Mouse (Mus musculus) heart, embryonic 13.5 days (tissue): ENCODE results near the gene Dhrs7b. TPM values are rescaled to one million over a fixed set of nuclear protein-coding genes. Genes with fewer than 3 reads are reported as not detected.
"Not testable (repeated sequence)": the region's sequence is repeated elsewhere in the genome, so short reads cannot be mapped to it uniquely, and the experiment has no call there.

Source experiments
- ATAC-seq: fragments of 200-750 bp; cut with Nextera tagmentation; 2 replicates; pipeline ENCODE4 v1.8.0; 2017; ENCODE audit warnings: moderate TSS enrichment; ENCODE audit not compliant: insufficient number of reproducible peaks, low FRiP score, low TSS enrichment; ENCODE audit errors: extremely low read depth
- H3K27ac ChIP-seq: fragments of 300-500 bp; sonication (generic); replicated peaks from 2 replicates; pipeline ENCODE4 v1.5.1; 2015; ENCODE audit warnings: moderate library complexity, mild to moderate bottlenecking, inconsistent platforms
- H3K27me3 ChIP-seq: fragments of 300-500 bp; sonication (generic); replicated peaks from 2 replicates; pipeline ENCODE4 v1.6.1; 2015; ENCODE audit warnings: mild to moderate bottlenecking, inconsistent platforms
- H3K36me3 ChIP-seq: fragments of 300-500 bp; sonication (generic); 2 replicates; pipeline ENCODE4 v1.6.1; 2015; ENCODE audit warnings: mild to moderate bottlenecking, inconsistent platforms
- H3K4me1 ChIP-seq: fragments of 300-500 bp; sonication (generic); 2 replicates; pipeline ENCODE4 v1.6.1; 2015; ENCODE audit warnings: inconsistent platforms
- H3K4me2 ChIP-seq: fragments of 300-500 bp; sonication (generic); 2 replicates; pipeline ENCODE4 v1.6.1; 2015; ENCODE audit warnings: inconsistent platforms, mild to moderate bottlenecking, moderate library complexity
- H3K4me3 ChIP-seq: fragments of 300-500 bp; sonication (generic); 2 replicates; pipeline ENCODE4 v1.5.1; 2015; ENCODE audit warnings: moderate library complexity, mild to moderate bottlenecking, inconsistent platforms
- H3K9ac ChIP-seq: fragments of 300-500 bp; sonication (generic); 2 replicates; pipeline ENCODE4 v1.6.1; 2015; ENCODE audit warnings: inconsistent platforms, mild to moderate bottlenecking, moderate library complexity
- H3K9me3 ChIP-seq: fragments of 300-500 bp; sonication (generic); 2 replicates; pipeline ENCODE4 v1.6.1; 2016; ENCODE audit warnings: inconsistent platforms
- WGBS: fragments of 180-500 bp; shearing (Covaris S2); methylation state at CpG from one replicate; pipeline ENCODE4 v1.1.7; 2015; ENCODE audit warnings: mixed read lengths; 5-methylcytosine and 5-hydroxymethylcytosine counted together
- polyA plus RNA-seq: library from polyadenylated mRNA; unstranded; fragments of >200 nt; fragmentation: Nextera tagmentation; extraction: Ambion mirVana; gene quantifications from 2 replicates; pipeline ENCODE4 v1.2.1, GENCODE M21; 2015

Gene Dhrs7b
- polyA plus RNA-seq, 1 experiment from 2014 or later, result 30.9 TPM

- no peak overlapping the region for H3K27ac ChIP-seq
- ATAC-seq, result peak; percentile 99
- H3K9me3 ChIP-seq, result no peaks in the 10 kb centered on the region
- H3K4me2 ChIP-seq, result peak overlapping the region; percentile 72
- no peaks in the 10 kb centered on the region for H3K36me3 ChIP-seq
- WGBS, result under 1% methylated on average over 29 of the region's 29 CpGs
- peaks cover 30% of the 10 kb centered on the region for H3K4me1 ChIP-seq
- H3K4me3 ChIP-seq, result peak overlapping the region; percentile 52
- H3K9ac ChIP-seq, result peak overlapping the region; percentile 72
- H3K27me3 ChIP-seq, result no peaks in the 10 kb centered on the region
Measured at GRCm38 (mm10) chr11:60811054-60811460, 19.4 kb upstream of the Dhrs7b start.

GRCm38 (mm10) chr11:60811618-60812017, 18.8 kb upstream of the Dhrs7b start, which contains the start of gene Shmt1:
Gene Shmt1 (minus strand): TSS chr11:60811718.
- peak within 1 kb of the TSS; percentile 72 for H3K4me2 ChIP-seq
- H3K27ac ChIP-seq, H3K27me3 ChIP-seq, H3K36me3 ChIP-seq, H3K9me3 ChIP-seq, ATAC-seq: not testable (repeated sequence)
- peak within 1 kb of the TSS; percentile 52 for H3K4me3 ChIP-seq
- 28% methylated on average over 6 of the region's 6 CpGs for WGBS
- H3K9ac ChIP-seq, result peak within 1 kb of the TSS; percentile 72
- H3K4me1 ChIP-seq, result peaks cover 30% of the 10 kb centered on the region

GRCm38 (mm10) chr11:60816398-60816797, 14.0 kb upstream of the Dhrs7b start:
- no peaks in the 10 kb centered on the region for H3K4me1 ChIP-seq
- no peak for ATAC-seq
- H3K36me3 ChIP-seq, result no peaks in the 10 kb centered on the region
- H3K9ac ChIP-seq, result no peak overlapping the region
- no peak overlapping the region for H3K4me3 ChIP-seq
- WGBS, result 53% methylated on average over 5 of the region's 5 CpGs
- no peak overlapping the region for H3K27ac ChIP-seq
- H3K9me3 ChIP-seq, result no peaks in the 10 kb centered on the region
- no peak overlapping the region for H3K4me2 ChIP-seq
- H3K27me3 ChIP-seq, result peaks cover 10% of the 10 kb centered on the region

GRCm38 (mm10) chr11:60823771-60824170, 6.7 kb upstream of the Dhrs7b start:
- WGBS, result 67% methylated on average over 2 of the region's 2 CpGs
- ATAC-seq, result no peak

GRCm38 (mm10) chr11:60825191-60825590, 5.2 kb upstream of the Dhrs7b start:
- no peak overlapping the region for H3K9ac ChIP-seq
- no peaks in the 10 kb centered on the region for H3K9me3 ChIP-seq
- H3K27ac ChIP-seq, result no peak overlapping the region
- H3K4me3 ChIP-seq, result no peak overlapping the region
- H3K36me3 ChIP-seq, result no peaks in the 10 kb centered on the region
- ATAC-seq, result no peak
- H3K4me2 ChIP-seq, result no peak overlapping the region
- H3K27me3 ChIP-seq, result 0 out of 2 replicates have a peak, but pooled peaks cover 4% of the 10 kb centered on the region
- WGBS, result 64% methylated on average over 3 of the region's 3 CpGs
- H3K4me1 ChIP-seq, result no peaks in the 10 kb centered on the region

More at GRCm38 (mm10) chr11:60823771-60824170, 6.7 kb upstream of the Dhrs7b start:
- H3K9me3 ChIP-seq, result no peaks in the 10 kb centered on the region
- no peak overlapping the region for H3K4me3 ChIP-seq
- H3K27ac ChIP-seq, result no peak overlapping the region
- no peak overlapping the region for H3K4me2 ChIP-seq
- H3K9ac ChIP-seq, result no peak overlapping the region
- 0 out of 2 replicates have a peak, but pooled peaks cover 4% of the 10 kb centered on the region for H3K27me3 ChIP-seq
- H3K4me1 ChIP-seq, result no peaks in the 10 kb centered on the region
- no peaks in the 10 kb centered on the region for H3K36me3 ChIP-seq

- no peak overlapping the region for H3K27ac ChIP-seq
- H3K9ac ChIP-seq, result no peak overlapping the region
- H3K27me3 ChIP-seq, result 0 out of 2 replicates have a peak, but pooled peaks cover 4% of the 10 kb centered on the region
- 38% methylated on average over 1 of the region's 1 CpGs for WGBS
- no peaks in the 10 kb centered on the region for H3K36me3 ChIP-seq
- no peak for ATAC-seq
- H3K4me3 ChIP-seq, result no peak overlapping the region
- H3K4me1 ChIP-seq, result peaks cover 8% of the 10 kb centered on the region
- no peaks in the 10 kb centered on the region for H3K9me3 ChIP-seq
- no peak overlapping the region for H3K4me2 ChIP-seq
Measured at GRCm38 (mm10) chr11:60826700-60827099, 3.7 kb upstream of the Dhrs7b start.

GRCm38 (mm10) chr11:60827241-60827945, 3.0 kb upstream of the Dhrs7b start:
- Histone ChIP-seq H3K4me1 (peaks cover 8% of the 10 kb centered on the region), H3K36me3 (no peaks in the 10 kb centered on the region), H3K27me3 (0 out of 2 replicates have a peak, but pooled peaks cover 4% of the 10 kb centered on the region), H3K4me2 (no peak overlapping the region), H3K9me3 (no peaks in the 10 kb centered on the region), H3K9ac (no peak overlapping the region), H3K4me3 (no peak overlapping the region), H3K27ac (no peak overlapping the region)
- WGBS, result 55% methylated on average over 4 of the region's 4 CpGs
- ATAC-seq, result no peak

DNA sequence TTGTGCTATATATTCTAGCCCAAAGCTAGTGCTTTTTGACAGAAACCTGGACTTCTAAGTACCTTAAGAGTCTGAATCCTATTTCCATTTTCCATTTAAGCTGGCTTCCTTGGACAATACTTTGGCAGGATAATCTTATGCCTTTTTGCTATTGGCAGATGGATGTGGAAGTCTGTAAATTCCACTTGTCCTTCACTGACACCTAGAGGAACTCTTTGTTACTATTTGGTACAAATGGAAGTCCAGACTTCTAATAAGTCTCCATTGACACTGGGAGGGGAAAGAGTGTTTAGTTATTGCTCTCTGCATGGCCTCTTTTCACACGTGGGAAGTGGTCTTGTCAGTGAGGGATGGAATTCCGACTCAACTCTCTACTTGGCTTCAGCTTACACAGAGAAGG, 1.5 kb upstream of the Dhrs7b start:
- H3K4me2 ChIP-seq, result no peak overlapping the region
- H3K9ac ChIP-seq, result no peak overlapping the region
- H3K27me3 ChIP-seq, result 0 out of 2 replicates have a peak, but pooled peaks cover 4% of the 10 kb centered on the region
- no peak overlapping the region for H3K4me3 ChIP-seq
- peaks cover 8% of the 10 kb centered on the region for H3K4me1 ChIP-seq
- no peaks in the 10 kb centered on the region for H3K36me3 ChIP-seq
- no peak overlapping the region for H3K27ac ChIP-seq
- ATAC-seq, result no peak
- no peaks in the 10 kb centered on the region for H3K9me3 ChIP-seq
- 19% methylated on average over 2 of the region's 2 CpGs for WGBS

- no peaks in the 10 kb centered on the region for H3K4me1 ChIP-seq
- no peak for ATAC-seq
- H3K9me3 ChIP-seq, result no peaks in the 10 kb centered on the region
- H3K27me3 ChIP-seq, result no peaks in the 10 kb centered on the region
- WGBS, result 91% methylated on average over 6 of the region's 6 CpGs
- H3K9ac ChIP-seq, result no peak overlapping the region
- H3K4me3 ChIP-seq, result no peak overlapping the region
- H3K36me3 ChIP-seq, result peaks cover 16% of the 10 kb centered on the region
- no peak overlapping the region for H3K27ac ChIP-seq
- no peak overlapping the region for H3K4me2 ChIP-seq
Measured at GRCm38 (mm10) chr11:60836897-60837296, 6.5 kb downstream of the Dhrs7b start.

- Histone ChIP-seq H3K4me1 (0 out of 2 replicates have a peak, but pooled peaks cover 4% of the 10 kb centered on the region), H3K27ac (no peak overlapping the region), H3K4me3 (no peak overlapping the region), H3K27me3 (no peaks in the 10 kb centered on the region), H3K9me3 (no peaks in the 10 kb centered on the region), H3K36me3 (peaks cover 16% of the 10 kb centered on the region), H3K4me2 (no peak overlapping the region), H3K9ac (no peak overlapping the region)
- no peak for ATAC-seq
- 83% methylated on average over 10 of the region's 10 CpGs for WGBS
Measured at GRCm38 (mm10) chr11:60837644-60838406, 7.4 kb downstream of the Dhrs7b start.

- no peaks in the 10 kb centered on the region for H3K9me3 ChIP-seq
- no peak for ATAC-seq
- no peak overlapping the region for H3K4me2 ChIP-seq
- no peaks in the 10 kb centered on the region for H3K27me3 ChIP-seq
- 70% methylated on average over 12 of the region's 12 CpGs for WGBS
- H3K4me1 ChIP-seq, result 0 out of 2 replicates have a peak, but pooled peaks cover 4% of the 10 kb centered on the region
- no peak overlapping the region for H3K9ac ChIP-seq
- H3K27ac ChIP-seq, result no peak overlapping the region
- H3K36me3 ChIP-seq, result peaks cover 24% of the 10 kb centered on the region
- no peak overlapping the region for H3K4me3 ChIP-seq
Measured at GRCm38 (mm10) chr11:60841467-60842200, 11.2 kb downstream of the Dhrs7b start.
